Comparison of ENCODE assay signal across 8 mouse cellular contexts in genomic region chr8:71381971-71382961, GRCm38 (mm10). TPM values are rescaled to one million over a fixed set of nuclear protein-coding genes. Genes with fewer than 3 reads are reported as not detected.
DNase-seq lines count a peak whose midpoint lies in the region; ATAC-seq lines count a peak whose summit lies in the region.

No protein-coding gene starts in this region.

- peaks cover 26% of the 10 kb centered on the region for H3K4me1 ChIP-seq in forebrain, embryonic 16.5 days (replicated peaks; ENCODE audit: control insufficient read depth, insufficient read depth, low read length)
- H3K4me1 ChIP-seq in hindbrain, embryonic 11.5 days (replicated peaks; ENCODE audit: control insufficient read depth, insufficient read depth, low read length), result peaks cover 22% of the 10 kb centered on the region

- peak overlapping the region; percentile 62; the same call in 1 of the 2 replicates for H3K27ac ChIP-seq in forebrain, embryonic 16.5 days (ENCODE audit: low read length)
- H3K27ac ChIP-seq in hindbrain, embryonic 11.5 days (ENCODE audit: low read depth, low read length), result peak overlapping the region; percentile 92

- DNase-seq in ES-CJ7 (ENCODE audit: low read depth, low spot score), result peak; percentile 84
- peak; percentile 81 for DNase-seq in cerebellum, adult 11 months
- DNase-seq in hindbrain, embryonic 11.5 days (ENCODE audit: low spot score), result peak; percentile 91
- peak; percentile 69 for DNase-seq in layer of hippocampus, postnatal 36 days
- DNase-seq in lung, postnatal 36 days, result peak; percentile 92
- peak; percentile 83 for DNase-seq in retina, embryonic 14.5 days (ENCODE audit: low spot score)
- peak; percentile 79 for DNase-seq in thymus, postnatal 4 days

- peak overlapping the region; percentile 95 for H3K4me2 ChIP-seq in forebrain, embryonic 16.5 days (ENCODE audit: low read length)
- peak overlapping the region; percentile 96 for H3K4me2 ChIP-seq in hindbrain, embryonic 11.5 days (replicated peaks; ENCODE audit: low read depth, low read length)

- H3K9ac ChIP-seq in forebrain, embryonic 16.5 days (replicated peaks; ENCODE audit: low read depth, low read length), result peak overlapping the region; percentile 79
- peak overlapping the region; percentile 82 for H3K9ac ChIP-seq in hindbrain, embryonic 11.5 days (ENCODE audit: low read depth, low read length)

- no peaks in the 10 kb centered on the region for H3K9me3 ChIP-seq in forebrain, embryonic 16.5 days (ENCODE audit: control insufficient read depth, low read length)
- H3K9me3 ChIP-seq in hindbrain, embryonic 11.5 days (ENCODE audit: control insufficient read depth, low read length), result no peaks in the 10 kb centered on the region

- WGBS in forebrain, embryonic 16.5 days, result 3% methylated on average over 52 of the region's 80 CpGs
- WGBS in hindbrain, embryonic 11.5 days, result 1% methylated on average over 34 of the region's 80 CpGs

- peak; percentile 71 for ATAC-seq in forebrain, embryonic 16.5 days
- ATAC-seq in hindbrain, embryonic 11.5 days (ENCODE audit: low FRiP score), result peak; percentile 84

- H3K4me3 ChIP-seq in forebrain, embryonic 16.5 days (replicated peaks; ENCODE audit: low read length), result peak overlapping the region; percentile 72
- H3K4me3 ChIP-seq in hindbrain, embryonic 11.5 days (ENCODE audit: low read depth, low read length), result peak overlapping the region; percentile 85

- H3K27me3 ChIP-seq in forebrain, embryonic 16.5 days (replicated peaks; ENCODE audit: control insufficient read depth, insufficient read depth, low read length), result peaks cover 6% of the 10 kb centered on the region; the same call in 1 of the 2 replicates
- H3K27me3 ChIP-seq in hindbrain, embryonic 11.5 days (ENCODE audit: control insufficient read depth, insufficient read depth, low read length), result no peaks in the 10 kb centered on the region

- 0 out of 2 replicates have a peak, but pooled peaks cover 2% of the 10 kb centered on the region for H3K36me3 ChIP-seq in forebrain, embryonic 16.5 days (ENCODE audit: control insufficient read depth, insufficient read depth)
- H3K36me3 ChIP-seq in hindbrain, embryonic 11.5 days (ENCODE audit: control insufficient read depth, insufficient read depth, low read length), result no peaks in the 10 kb centered on the region

RNA-seq across cellular contexts. Expression of gene Nr2f6, which starts 0.5 kb away (rescaled TPM):
- 11.8 and 13.2 TPM in 2 replicates for polyA plus RNA-seq in forebrain, embryonic 16.5 days (2015; fragmentation: Nextera tagmentation; extraction: Ambion mirVana)
- 69.5 and 78.3 TPM in 2 replicates for polyA plus RNA-seq in hindbrain, embryonic 11.5 days (2014; fragmentation: Nextera tagmentation; extraction: Ambion mirVana)
- 10 to 100 TPM; 42.6 to 47.1 TPM for total RNA-seq in layer of hippocampus, postnatal 36 days (2021)

RNA-seq across cellular contexts. Expression of gene Ocel1, which starts 11.2 kb away (rescaled TPM):
- polyA plus RNA-seq in forebrain, embryonic 16.5 days (2015; fragmentation: Nextera tagmentation; extraction: Ambion mirVana), result 7.8 and 8.0 TPM in 2 replicates
- polyA plus RNA-seq in hindbrain, embryonic 11.5 days (2014; fragmentation: Nextera tagmentation; extraction: Ambion mirVana), result 3.0 and 3.7 TPM in 2 replicates
- total RNA-seq in layer of hippocampus, postnatal 36 days (2021), result 10 to 100 TPM; 12.1 to 14.1 TPM

RNA-seq across cellular contexts. Expression of gene Ushbp1, which starts 13.3 kb away (rescaled TPM):
- 6.1 and 6.9 TPM in 2 replicates for polyA plus RNA-seq in forebrain, embryonic 16.5 days (2015; fragmentation: Nextera tagmentation; extraction: Ambion mirVana)
- polyA plus RNA-seq in hindbrain, embryonic 11.5 days (2014; fragmentation: Nextera tagmentation; extraction: Ambion mirVana), result 2.9 and 3.6 TPM in 2 replicates
- total RNA-seq in layer of hippocampus, postnatal 36 days (2021), result 1 to 10 TPM; 3.6 to 5.1 TPM

RNA-seq across cellular contexts. Expression of gene Babam1, which starts 14.4 kb away (rescaled TPM):
- 103 and 105 TPM in 2 replicates for polyA plus RNA-seq in forebrain, embryonic 16.5 days (2015; fragmentation: Nextera tagmentation; extraction: Ambion mirVana)
- 102 and 106 TPM in 2 replicates for polyA plus RNA-seq in hindbrain, embryonic 11.5 days (2014; fragmentation: Nextera tagmentation; extraction: Ambion mirVana)
- 10 to 100 TPM; 92.1 to 93.4 TPM for total RNA-seq in layer of hippocampus, postnatal 36 days (2021)

RNA-seq across cellular contexts. Expression of gene Use1, which starts 15.6 kb away (rescaled TPM):
- 100 and 115 TPM in 2 replicates for polyA plus RNA-seq in forebrain, embryonic 16.5 days (2015; fragmentation: Nextera tagmentation; extraction: Ambion mirVana)
- polyA plus RNA-seq in hindbrain, embryonic 11.5 days (2014; fragmentation: Nextera tagmentation; extraction: Ambion mirVana), result 77.8 and 78.6 TPM in 2 replicates
- total RNA-seq in layer of hippocampus, postnatal 36 days (2021), result 100 to 1,000 TPM; 105 to 108 TPM

Comparison
In these comparisons a context has a peak if more than half of its experiments do, and no peak if none do; other contexts are left out.
1. Peak in every context shown above with its lines: DNase-seq, ATAC-seq, H3K4me3 ChIP-seq and H3K27ac ChIP-seq.